Mouse (Mus musculus) midbrain, postnatal 0 days (tissue): ENCODE measurements around the gene Ptprt. TPM values are rescaled to one million over a fixed set of nuclear protein-coding genes. Genes with fewer than 3 reads are reported as not detected.
A peak's percentile ranks its signal among the peaks of the same experiment; 100 is the strongest.

Source experiments
- ATAC-seq: fragments of 200-750 bp; cut with Nextera tagmentation; 2 replicates; pipeline ENCODE4 v1.8.0; 2017; ENCODE audit warnings: moderate number of reproducible peaks, mild to moderate bottlenecking, moderate TSS enrichment, moderate library complexity; ENCODE audit not compliant: low FRiP score
- DNase-seq: peaks from one replicate; pipeline ENCODE4 v3.0.0-alpha.2; 2015; ENCODE audit warnings: low spot score
- H3K27ac ChIP-seq: fragments of 300-500 bp; sonication (generic); 2 replicates; pipeline ENCODE4 v1.5.1; 2014; ENCODE audit warnings: low read depth, mild to moderate bottlenecking, low read length, mixed read lengths
- H3K27me3 ChIP-seq: fragments of 300-500 bp; sonication (generic); 2 replicates; pipeline ENCODE4 v1.6.1; 2014; ENCODE audit warnings: low read length, control low read depth, mixed read lengths; ENCODE audit not compliant: insufficient read depth
- H3K36me3 ChIP-seq: fragments of 300-500 bp; sonication (generic); 2 replicates; pipeline ENCODE4 v1.6.1; 2014; ENCODE audit warnings: low read length, control low read depth, mixed read lengths; ENCODE audit not compliant: insufficient read depth
- H3K4me1 ChIP-seq: fragments of 300-500 bp; sonication (generic); 2 replicates; pipeline ENCODE4 v1.6.1; 2014; ENCODE audit warnings: mild to moderate bottlenecking, control low read depth, antibody characterized with exemption, low read length, mixed read lengths; ENCODE audit not compliant: insufficient read depth
- H3K4me2 ChIP-seq: fragments of 300-500 bp; sonication (generic); 2 replicates; pipeline ENCODE4 v1.6.1; 2014; ENCODE audit warnings: low read depth, mild to moderate bottlenecking, low read length, mixed read lengths; ENCODE audit not compliant: poor library complexity, severe bottlenecking
- H3K4me3 ChIP-seq: fragments of 300-500 bp; sonication (generic); 2 replicates; pipeline ENCODE4 v1.5.1; 2014; ENCODE audit warnings: low read depth, mild to moderate bottlenecking, low read length, moderate library complexity
- H3K9ac ChIP-seq: fragments of 300-500 bp; sonication (generic); replicated peaks from 2 replicates; pipeline ENCODE4 v1.6.1; 2014; ENCODE audit warnings: mild to moderate bottlenecking, low read length, moderate library complexity, mixed read lengths; ENCODE audit not compliant: poor library complexity, severe bottlenecking
- H3K9me3 ChIP-seq: fragments of 300-500 bp; sonication (generic); 2 replicates; pipeline ENCODE4 v1.6.1; 2016; ENCODE audit warnings: low read length, control low read depth
- CTCF ChIP-seq: IDR thresholded peaks from 2 replicates; pipeline ENCODE4 v1.5.1; 2016; ENCODE audit warnings: antibody characterized with exemption, mild to moderate bottlenecking
- WGBS: fragments of 180-500 bp; shearing (Covaris S2); extraction: QIAGEN DNeasy Blood & Tissue Kit; methylation state at CpG from one replicate; pipeline ENCODE4 v1.1.7; 2014; 5-methylcytosine and 5-hydroxymethylcytosine counted together
- polyA plus RNA-seq: library from polyadenylated mRNA; unstranded; fragments of >200 nt; fragmentation: Nextera tagmentation; extraction: Ambion mirVana; gene quantifications from 2 replicates; pipeline ENCODE4 v1.2.1, GENCODE M21; 2015
- total RNA-seq: library from RNA; depleted of rRNA; stranded (reverse); fragments of >200 nt; gene quantifications from 2 replicates; pipeline ENCODE4 v1.2.3, GENCODE M21; 2014

The Ptprt gene
- total and polyA plus RNA-seq, 2 experiments from 2014 or later = 12.6 to 72.2 TPM

GRCm38 (mm10) chr2:161553651-161554050 lies 1107.3 kb downstream of the Ptprt start:
- H3K4me2 ChIP-seq = no peak overlapping the region
- peaks cover 3% of the 10 kb centered on the region; the same call in 1 of the 2 replicates for H3K4me1 ChIP-seq
- no peak for TF ChIP-seq CTCF
- H3K27me3 ChIP-seq = no peaks in the 10 kb centered on the region
- no peak for ATAC-seq
- 85% methylated on average over 9 of the region's 9 CpGs for WGBS
- H3K27ac ChIP-seq = no peak overlapping the region
- no peak for DNase-seq
- H3K9ac ChIP-seq = no peak overlapping the region
- H3K4me3 ChIP-seq = no peak overlapping the region
- H3K9me3 ChIP-seq = no peaks in the 10 kb centered on the region
- no peaks in the 10 kb centered on the region for H3K36me3 ChIP-seq

- no peak for DNase-seq
- H3K4me1 ChIP-seq = peaks cover 3% of the 10 kb centered on the region; the same call in 1 of the 2 replicates
- H3K4me3 ChIP-seq = no peak overlapping the region
- H3K36me3 ChIP-seq = no peaks in the 10 kb centered on the region
- H3K4me2 ChIP-seq = no peak overlapping the region
- ATAC-seq = no peak
- H3K9me3 ChIP-seq = no peaks in the 10 kb centered on the region
- TF ChIP-seq CTCF = no peak
- no peak overlapping the region for H3K9ac ChIP-seq
- H3K27ac ChIP-seq = no peak overlapping the region
- no peaks in the 10 kb centered on the region for H3K27me3 ChIP-seq
- WGBS = 86% methylated on average over 2 of the region's 2 CpGs
Measured at GRCm38 (mm10) chr2:161552011-161552410, 1108.9 kb downstream of the Ptprt start.

GRCm38 (mm10) chr2:161549577-161549976 lies 1111.4 kb downstream of the Ptprt start:
- 36% methylated on average over 5 of the region's 5 CpGs for WGBS
- no peak overlapping the region for H3K4me2 ChIP-seq
- H3K27ac ChIP-seq = peak overlapping the region; percentile 34; the same call in 1 of the 2 replicates
- H3K4me3 ChIP-seq = no peak overlapping the region
- no peak for DNase-seq
- H3K9me3 ChIP-seq = no peaks in the 10 kb centered on the region
- ATAC-seq = no peak
- H3K36me3 ChIP-seq = no peaks in the 10 kb centered on the region
- H3K4me1 ChIP-seq = peaks cover 3% of the 10 kb centered on the region; the same call in 1 of the 2 replicates
- H3K27me3 ChIP-seq = no peaks in the 10 kb centered on the region
- H3K9ac ChIP-seq = no peak overlapping the region
- no peak for TF ChIP-seq CTCF

GRCm38 (mm10) chr2:161547318-161547717 lies 1113.6 kb downstream of the Ptprt start:
- H3K4me2 ChIP-seq = no peak overlapping the region
- H3K36me3 ChIP-seq = no peaks in the 10 kb centered on the region
- no peaks in the 10 kb centered on the region for H3K27me3 ChIP-seq
- TF ChIP-seq CTCF = no peak
- H3K9ac ChIP-seq = no peak overlapping the region
- H3K4me1 ChIP-seq = peaks cover 3% of the 10 kb centered on the region; the same call in 1 of the 2 replicates
- H3K9me3 ChIP-seq = no peaks in the 10 kb centered on the region
- 50% methylated on average over 5 of the region's 5 CpGs for WGBS
- H3K27ac ChIP-seq = no peak overlapping the region
- no peak for ATAC-seq
- DNase-seq = peak; percentile 56
- H3K4me3 ChIP-seq = no peak overlapping the region

GRCm38 (mm10) chr2:161545406-161545805 lies 1115.5 kb downstream of the Ptprt start:
- H3K4me2 ChIP-seq = no peak overlapping the region
- H3K36me3 ChIP-seq = no peaks in the 10 kb centered on the region
- WGBS = 94% methylated on average over 4 of the region's 4 CpGs

GRCm38 (mm10) chr2:161534151-161534550 lies 1126.8 kb downstream of the Ptprt start:
- H3K9me3 ChIP-seq = no peaks in the 10 kb centered on the region
- DNase-seq (no peak), ATAC-seq (no peak)
- H3K4me1 ChIP-seq = no peaks in the 10 kb centered on the region
- H3K9ac ChIP-seq = no peak overlapping the region
- H3K27ac ChIP-seq = no peak overlapping the region
- H3K4me2 ChIP-seq = no peak overlapping the region
- H3K36me3 ChIP-seq = no peaks in the 10 kb centered on the region
- no peak for TF ChIP-seq CTCF
- H3K4me3 ChIP-seq = no peak overlapping the region
- no peaks in the 10 kb centered on the region for H3K27me3 ChIP-seq
- WGBS = 94% methylated on average over 7 of the region's 7 CpGs

More at GRCm38 (mm10) chr2:161545406-161545805, 1115.5 kb downstream of the Ptprt start:
- H3K27me3 ChIP-seq = no peaks in the 10 kb centered on the region
- ATAC-seq (no peak), DNase-seq (no peak)
- H3K4me1 ChIP-seq = peaks cover 3% of the 10 kb centered on the region; the same call in 1 of the 2 replicates
- TF ChIP-seq CTCF = no peak
- H3K9me3 ChIP-seq = no peaks in the 10 kb centered on the region
- no peak overlapping the region for H3K4me3 ChIP-seq
- H3K9ac ChIP-seq = no peak overlapping the region
- no peak overlapping the region for H3K27ac ChIP-seq
